Mouse (Mus musculus) kidney, adult 8-10 months (tissue): ENCODE data around the gene P2ry13.
A peak's percentile ranks its signal among the peaks of the same experiment; 100 is the strongest.

Experiments used
- DNase-seq, 2 experiments: peaks; one replicate each; pipeline ENCODE4 v3.0.0; 2022

P2ry13 gene

GRCm38 (mm10) chr3:59194938-59195337, 15.7 kb downstream of the P2ry13 start, which contains the start of gene Gpr87:
Gene Gpr87, minus strand, starts transcription at chr3:59195104.
- no peak for DNase-seq

GRCm38 (mm10) chr3:59194099-59194498, 16.6 kb downstream of the P2ry13 start:
- no peak for DNase-seq

- no peak for DNase-seq
Measured at GRCm38 (mm10) chr3:59191674-59192073, 19.0 kb downstream of the P2ry13 start.

- no peak for DNase-seq
Measured at GRCm38 (mm10) chr3:59187336-59187735, 23.3 kb downstream of the P2ry13 start.

GRCm38 (mm10) chr3:59185662-59186061, 25.0 kb downstream of the P2ry13 start:
- DNase-seq: no peak

DNA sequence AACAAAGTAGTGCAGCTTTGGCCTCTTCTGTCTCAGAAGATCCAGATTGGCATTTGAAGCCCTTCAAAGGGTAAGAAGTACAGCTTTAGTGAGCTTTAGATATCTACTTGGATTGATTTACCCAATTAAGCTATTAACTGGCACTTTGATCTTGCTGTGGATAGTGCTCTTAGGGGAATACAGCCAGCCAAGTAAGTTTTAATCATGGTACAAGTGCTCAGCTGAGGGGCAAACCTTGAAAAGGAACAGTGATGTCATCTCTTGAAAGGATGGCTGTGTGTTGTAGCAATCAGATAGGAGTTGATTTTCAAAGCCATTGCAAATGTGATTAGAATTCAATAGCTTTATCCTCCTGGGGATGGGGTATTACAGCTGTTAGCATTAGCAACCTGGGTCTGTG, 28.6 kb downstream of the P2ry13 start:
- DNase-seq: no peak

- DNase-seq: no peak
Measured at GRCm38 (mm10) chr3:59181134-59181533, 29.5 kb downstream of the P2ry13 start.

DNA sequence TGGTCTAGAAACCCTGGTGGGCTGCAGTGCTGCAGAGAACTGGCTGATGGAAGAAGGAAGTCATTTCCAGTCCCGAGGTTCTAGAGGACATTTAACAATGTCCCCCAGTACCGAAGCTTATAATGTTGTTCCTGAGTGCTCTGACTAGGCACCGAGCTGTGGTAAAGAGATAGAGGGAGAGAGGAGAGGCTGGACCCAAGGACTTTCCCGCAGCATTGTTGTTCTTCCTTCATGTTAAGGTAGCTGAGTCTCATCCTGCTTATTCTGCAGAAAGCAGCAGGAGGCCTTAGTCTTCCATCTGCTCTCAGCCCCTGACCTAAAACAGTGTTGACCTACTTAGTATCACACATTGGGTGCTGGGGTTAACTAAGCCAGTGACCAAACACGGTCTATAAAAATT, 33.8 kb downstream of the P2ry13 start:
- DNase-seq: no peak

- DNase-seq: peak; percentile 4 to 31
Measured at GRCm38 (mm10) chr3:59175234-59175633, 35.4 kb downstream of the P2ry13 start.

DNA sequence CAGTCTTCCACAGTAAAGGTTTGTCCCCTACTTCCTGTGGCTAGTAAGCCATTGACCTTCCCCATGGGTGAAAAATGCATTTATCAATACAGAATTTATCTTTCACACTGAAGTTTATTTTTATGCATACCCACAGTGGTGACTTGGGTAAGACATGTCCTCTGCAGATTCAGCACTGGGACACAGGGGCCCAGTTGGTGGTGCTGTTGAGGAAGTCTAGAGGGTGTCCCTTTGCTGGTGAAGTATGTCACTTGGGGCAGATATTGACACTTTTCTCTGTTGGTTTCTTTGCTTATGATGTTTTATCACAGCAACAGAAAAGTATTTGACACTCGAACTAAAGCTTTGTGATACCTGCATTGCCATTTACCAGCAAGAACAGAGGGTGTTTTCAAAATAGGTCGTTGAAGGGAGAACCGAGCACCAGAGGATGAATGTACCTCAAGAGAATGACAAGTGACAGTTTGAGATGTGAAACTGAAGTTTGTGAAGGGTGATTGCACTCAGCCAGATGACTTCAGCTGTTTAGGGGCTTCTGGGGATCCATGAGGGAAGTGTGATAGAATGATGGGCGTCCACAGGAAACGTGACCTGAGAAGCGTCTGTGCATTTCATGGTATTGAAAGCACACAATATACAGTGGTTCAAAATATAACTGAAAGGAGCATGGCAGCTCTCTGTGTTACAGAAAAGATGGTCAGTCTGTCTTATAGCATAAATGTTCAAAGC, 36.1 kb downstream of the P2ry13 start:
- DNase-seq: no peak

- DNase-seq: no peak
Measured at GRCm38 (mm10) chr3:59169921-59170627, 40.6 kb downstream of the P2ry13 start.

DNA sequence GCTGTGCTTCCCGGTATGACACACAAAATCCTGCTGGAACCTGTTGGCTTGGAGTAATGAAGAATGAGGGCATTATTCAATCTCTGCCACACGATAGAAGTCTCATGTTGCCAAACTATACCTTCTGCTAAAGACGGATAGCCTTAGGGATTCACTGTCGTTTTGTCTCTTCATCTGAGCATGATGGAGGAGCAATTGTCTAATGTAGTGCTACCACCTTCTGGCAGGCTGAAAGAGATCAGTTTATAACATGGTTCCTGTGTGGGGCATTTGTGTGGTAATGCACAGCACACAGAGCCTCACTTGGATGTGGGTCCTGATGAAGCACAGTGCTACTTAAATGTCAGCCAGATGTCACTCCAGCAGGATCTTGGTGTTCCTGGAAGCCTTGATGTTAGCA, 41.5 kb downstream of the P2ry13 start:
- DNase-seq: no peak

GRCm38 (mm10) chr3:59168476-59168875, 42.2 kb downstream of the P2ry13 start:
- no peak for DNase-seq

DNA sequence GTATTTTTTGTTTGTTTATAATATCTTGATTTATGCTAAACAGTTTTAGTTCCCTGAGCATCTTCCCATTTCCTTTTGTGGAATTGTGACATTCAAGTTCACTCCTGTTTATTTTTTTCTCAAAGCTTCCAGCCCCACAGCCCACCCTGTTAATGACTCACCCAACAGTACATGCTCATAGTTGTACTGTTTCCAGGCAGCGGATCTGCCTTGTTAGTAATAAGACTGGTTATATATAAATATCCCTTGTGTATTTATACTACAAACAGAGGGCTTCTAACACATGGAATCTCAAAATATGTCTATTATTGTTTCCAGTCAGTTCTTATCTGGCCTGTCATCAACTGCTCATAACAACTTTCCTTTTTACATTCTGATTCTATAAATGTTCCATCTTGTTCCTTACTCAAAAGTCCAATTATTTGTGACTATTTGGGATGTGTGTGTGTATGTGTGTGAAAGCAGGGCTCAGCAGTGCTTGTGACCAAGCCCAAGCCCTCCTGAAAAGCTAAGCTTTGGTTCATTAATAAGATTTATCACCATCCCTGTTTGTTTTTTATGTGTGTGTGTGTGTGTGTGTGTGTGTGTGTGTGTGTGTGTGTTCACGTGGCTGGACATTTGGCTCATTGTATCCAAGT, 43.1 kb downstream of the P2ry13 start:
- no peak for DNase-seq

- DNase-seq: no peak
Measured at GRCm38 (mm10) chr3:59160465-59160864, 50.2 kb downstream of the P2ry13 start.
